10 mouse cellular contexts compared by ENCODE assay signal in genomic region chr19:29236658-29237385, GRCm38 (mm10). TPM values are rescaled to one million over a fixed set of nuclear protein-coding genes. Genes with fewer than 3 reads are reported as not detected.
DNase-seq lines count a peak whose midpoint lies in the region; ATAC-seq and TF ChIP-seq lines count a peak whose summit lies in the region.
"Had no signal": no experiment of that assay in that cellular context is flagged by ENCODE, and none has a peak within 500 bp of the region (broad histone marks: within the 10 kb centered on the region; RNA-seq: fewer than 3 reads in every experiment).

No protein-coding gene starts in this region.

- no peaks in the 10 kb centered on the region for H3K9me3 ChIP-seq in hindbrain, embryonic 13.5 days
- no peaks in the 10 kb centered on the region for H3K9me3 ChIP-seq in hindbrain, embryonic 12.5 days (replicated peaks)
- no peaks in the 10 kb centered on the region for H3K9me3 ChIP-seq in ES-Bruce4 (replicated peaks; ENCODE audit: control insufficient read depth, insufficient read depth, low read length, poor library complexity, severe bottlenecking)
- no peaks in the 10 kb centered on the region for H3K9me3 ChIP-seq in hindbrain, embryonic 16.5 days (ENCODE audit: control insufficient read depth, low read length)

- DNase-seq in right cerebral cortex, postnatal 25 days = no peak
- no peak for DNase-seq in kidney, adult 9 months
- DNase-seq in left cerebral cortex, adult 11 months (ENCODE audit: low spot score) = no peak
- DNase-seq: cerebellum, postnatal 25 days had no signal

- no peak overlapping the region for H3K4me2 ChIP-seq in hindbrain, embryonic 13.5 days
- H3K4me2 ChIP-seq in hindbrain, embryonic 12.5 days (replicated peaks) = no peak overlapping the region
- no peak overlapping the region for H3K4me2 ChIP-seq in hindbrain, embryonic 16.5 days (ENCODE audit: low read length)

- WGBS in hindbrain, embryonic 13.5 days = 48% methylated on average over 9 of the region's 9 CpGs
- 48% methylated on average over 9 of the region's 9 CpGs for WGBS in hindbrain, embryonic 12.5 days
- WGBS in hindbrain, embryonic 16.5 days = 51% methylated on average over 9 of the region's 9 CpGs
- WGBS in olfactory bulb, adult 2 months = 34% methylated on average over 9 of the region's 9 CpGs

- H3K27ac ChIP-seq in hindbrain, embryonic 13.5 days = 0 out of 2 replicates have a peak overlapping the region, but pooled peaks have one; percentile 30
- no peak overlapping the region for H3K27ac ChIP-seq in hindbrain, embryonic 12.5 days
- H3K27ac ChIP-seq in ES-Bruce4 (ENCODE audit: insufficient read depth, low read length) = no peak overlapping the region
- H3K27ac ChIP-seq in hindbrain, embryonic 16.5 days (ENCODE audit: low read depth, low read length) = no peak overlapping the region
- H3K27ac ChIP-seq in olfactory bulb, adult 2 months (ENCODE audit: insufficient read depth, low read depth, low read length) = peak overlapping the region; percentile 67

- TF ChIP-seq CTCF in ES-Bruce4 (IDR thresholded peaks at IDR 0.05; ENCODE audit: low read depth, low read length) = no peak
- no peak for TF ChIP-seq CTCF in olfactory bulb, adult 2 months (IDR thresholded peaks at IDR 0.05; ENCODE audit: insufficient read depth, low read depth, low read length)

- ATAC-seq in hindbrain, embryonic 13.5 days (ENCODE audit: low FRiP score) = peak; percentile 59; the same call in 1 of the 2 replicates
- ATAC-seq in hindbrain, embryonic 12.5 days (ENCODE audit: low FRiP score) = no peak
- ATAC-seq in hindbrain, embryonic 16.5 days = peak; percentile 69

- H3K27me3 ChIP-seq in hindbrain, embryonic 13.5 days = no peaks in the 10 kb centered on the region
- H3K27me3 ChIP-seq in hindbrain, embryonic 12.5 days = no peaks in the 10 kb centered on the region
- no peaks in the 10 kb centered on the region for H3K27me3 ChIP-seq in ES-Bruce4 (ENCODE audit: control insufficient read depth, insufficient read depth, low read length, poor library complexity, severe bottlenecking)
- H3K27me3 ChIP-seq in hindbrain, embryonic 16.5 days (replicated peaks; ENCODE audit: control insufficient read depth, insufficient read depth, low read length) = no peaks in the 10 kb centered on the region

- H3K9ac ChIP-seq in hindbrain, embryonic 13.5 days = no peak overlapping the region
- no peak overlapping the region for H3K9ac ChIP-seq in hindbrain, embryonic 12.5 days
- no peak overlapping the region for H3K9ac ChIP-seq in ES-Bruce4 (ENCODE audit: low read depth, poor library complexity, severe bottlenecking)
- H3K9ac ChIP-seq in hindbrain, embryonic 16.5 days (ENCODE audit: low read depth, low read length) = no peak overlapping the region

- peaks cover 12% of the 10 kb centered on the region; the same call in 1 of the 2 replicates for H3K4me1 ChIP-seq in hindbrain, embryonic 13.5 days (replicated peaks)
- H3K4me1 ChIP-seq in hindbrain, embryonic 12.5 days = peaks cover 7% of the 10 kb centered on the region
- peaks cover 5% of the 10 kb centered on the region for H3K4me1 ChIP-seq in ES-Bruce4 (ENCODE audit: control insufficient read depth, insufficient read depth, low read length)
- H3K4me1 ChIP-seq in hindbrain, embryonic 16.5 days (ENCODE audit: control insufficient read depth, insufficient read depth, low read depth, low read length) = no peaks in the 10 kb centered on the region
- peaks cover 6% of the 10 kb centered on the region for H3K4me1 ChIP-seq in olfactory bulb, adult 2 months (ENCODE audit: control insufficient read depth, insufficient read depth, low read length)

- 0 out of 2 replicates have a peak, but pooled peaks have one; percentile 26 for TF ChIP-seq EP300 in ES-Bruce4 (IDR thresholded peaks at IDR 0.05; ENCODE audit: insufficient read depth, low read depth, low read length)

- no peak for TF ChIP-seq POLR2A in ES-Bruce4 (IDR thresholded peaks at IDR 0.05; ENCODE audit: insufficient read depth, low read length)
- TF ChIP-seq POLR2A in olfactory bulb, adult 2 months (IDR thresholded peaks at IDR 0.05; ENCODE audit: insufficient read depth, low read depth, low read length) = no peak

- H3K36me3 ChIP-seq in hindbrain, embryonic 13.5 days = no peaks in the 10 kb centered on the region
- H3K36me3 ChIP-seq in hindbrain, embryonic 12.5 days = no peaks in the 10 kb centered on the region
- H3K36me3 ChIP-seq in ES-Bruce4 (ENCODE audit: control insufficient read depth, insufficient read depth, low read length, poor library complexity, severe bottlenecking) = no peaks in the 10 kb centered on the region
- H3K36me3 ChIP-seq in hindbrain, embryonic 16.5 days (ENCODE audit: control insufficient read depth, insufficient read depth, low read length) = no peaks in the 10 kb centered on the region

- no peak overlapping the region for H3K4me3 ChIP-seq in hindbrain, embryonic 13.5 days
- H3K4me3 ChIP-seq in hindbrain, embryonic 12.5 days = no peak overlapping the region
- no peak overlapping the region for H3K4me3 ChIP-seq in ES-Bruce4 (ENCODE audit: low read depth, low read length)
- no peak overlapping the region for H3K4me3 ChIP-seq in hindbrain, embryonic 16.5 days (ENCODE audit: low read length)
- no peak overlapping the region for H3K4me3 ChIP-seq in olfactory bulb, adult 2 months (ENCODE audit: insufficient read depth, low read depth, low read length)
- H3K4me3 ChIP-seq: myocyte had no signal

RNA-seq across cellular contexts. Expression of gene Jak2, which starts 14.8 kb away (rescaled TPM):
- 12.1 and 12.3 TPM in 2 replicates for polyA plus RNA-seq in hindbrain, embryonic 13.5 days (2015; fragmentation: Nextera tagmentation; extraction: Ambion mirVana)
- 17.4 and 17.5 TPM in 2 replicates for polyA plus RNA-seq in hindbrain, embryonic 12.5 days (2016; fragmentation: Nextera tagmentation; extraction: Ambion mirVana)
- 10.9 and 12.6 TPM in 2 replicates for polyA plus RNA-seq in ES-Bruce4 (2011; ENCODE audit: insufficient read depth, insufficient read length, low read depth, missing spikeins)
- polyA plus RNA-seq in hindbrain, embryonic 16.5 days (2015; fragmentation: Nextera tagmentation; extraction: Ambion mirVana) = 6.2 and 10.0 TPM in 2 replicates
- polyA plus RNA-seq in olfactory bulb, adult 2 months (2012; ENCODE audit: insufficient read depth, insufficient read length, low replicate concordance, missing spikeins) = not detected in 2 replicates

Comparison
In these comparisons a context has a peak if more than half of its experiments do, and no peak if none do; other contexts are left out.
1. H3K27ac ChIP-seq: peak in hindbrain, embryonic 13.5 days (single experiment) and olfactory bulb, adult 2 months (single experiment); none in hindbrain, embryonic 12.5 days (single experiment), ES-Bruce4 (single experiment) and hindbrain, embryonic 16.5 days (single experiment).